Mouse (Mus musculus) frontal cortex, postnatal 25 days (tissue): ENCODE data around the gene Exosc10.

Experiments used
- DNase-seq, 2 experiments: peaks; one replicate each; pipeline ENCODE4 v3.0.0; 2022; ENCODE audit warnings: low spot score in 2 of 2

Exosc10 gene

GRCm38 (mm10) chr4:148570693-148571295 lies 12.6 kb downstream of the Exosc10 start:
- DNase-seq, result no peak

GRCm38 (mm10) chr4:148573222-148573621 lies 15.0 kb downstream of the Exosc10 start:
- no peak for DNase-seq

GRCm38 (mm10) chr4:148580765-148581164 lies 22.5 kb downstream of the Exosc10 start:
- no peak for DNase-seq

GRCm38 (mm10) chr4:148581422-148581821 lies 23.2 kb downstream of the Exosc10 start:
- no peak for DNase-seq

- no peak for DNase-seq
These were observed 25.0 kb downstream of the Exosc10 start for GRCm38 (mm10) chr4:148583257-148583656.

- no peak for DNase-seq
These were observed 28.4 kb downstream of the Exosc10 start for GRCm38 (mm10) chr4:148586648-148587047.

GRCm38 (mm10) chr4:148588793-148589192 lies 30.6 kb downstream of the Exosc10 start:
- DNase-seq, result no peak

GRCm38 (mm10) chr4:148589565-148589964 lies 31.3 kb downstream of the Exosc10 start:
- no peak for DNase-seq

GRCm38 (mm10) chr4:148590421-148591170 lies 32.4 kb downstream of the Exosc10 start:
- no peak for DNase-seq

GRCm38 (mm10) chr4:148591171-148591630 lies 33.0 kb downstream of the Exosc10 start, which contains the start of gene Srm:
TSS of gene Srm (plus strand) at chr4:148591503.
- DNase-seq, result peak; percentile 92 to 93

GRCm38 (mm10) chr4:148591637-148592380 lies 33.6 kb downstream of the Exosc10 start:
- no peak for DNase-seq

- no peak for DNase-seq
These were observed 35.8 kb downstream of the Exosc10 start for GRCm38 (mm10) chr4:148593996-148594395.

- DNase-seq, result no peak
These were observed 37.7 kb downstream of the Exosc10 start for GRCm38 (mm10) chr4:148595916-148596315.

- DNase-seq, result no peak
These were observed 38.5 kb downstream of the Exosc10 start for GRCm38 (mm10) chr4:148596731-148597130.

- no peak for DNase-seq
These were observed 40.6 kb downstream of the Exosc10 start for GRCm38 (mm10) chr4:148598826-148599225.

- no peak for DNase-seq
These were observed 42.1 kb downstream of the Exosc10 start for GRCm38 (mm10) chr4:148600316-148600715.

GRCm38 (mm10) chr4:148601871-148602270 lies 43.6 kb downstream of the Exosc10 start:
- DNase-seq, result no peak

GRCm38 (mm10) chr4:148602357-148603120 lies 44.3 kb downstream of the Exosc10 start, which contains the start of gene Masp2:
TSS of gene Masp2 (plus strand) at chr4:148602554.
- DNase-seq, result no peak

GRCm38 (mm10) chr4:148603376-148604139 lies 45.3 kb downstream of the Exosc10 start:
- peak in 1 of 2 experiments; percentile 26 for DNase-seq

GRCm38 (mm10) chr4:148604141-148604540 lies 45.9 kb downstream of the Exosc10 start:
- peak; percentile 35 to 41 for DNase-seq
